Mouse (Mus musculus): ENCODE measurements around the gene 1700001C19Rik.

GRCm38 (mm10) chr17:47399091-47399490 lies 38.1 kb downstream of the 1700001C19Rik start:
- TF ChIP-seq CTCF (IDR thresholded peaks at IDR 0.05; ENCODE audit: low read depth) (no peak), EP300 (optimal IDR thresholded peaks at IDR 0.05) (no peak)
